Mouse (Mus musculus) embryo, embryonic 11 days (tissue): ENCODE measurements around the gene Ildr1.

Experiments used
- DNase-seq: peaks from one replicate; pipeline ENCODE4 v3.0.0-alpha.2; 2015

Gene Ildr1

GRCm38 (mm10) chr16:36693818-36694413 lies at the start of gene Ildr1:
TSS of gene Ildr1 (plus strand) at chr16:36693978.
- peak; percentile 25 for DNase-seq

DNA sequence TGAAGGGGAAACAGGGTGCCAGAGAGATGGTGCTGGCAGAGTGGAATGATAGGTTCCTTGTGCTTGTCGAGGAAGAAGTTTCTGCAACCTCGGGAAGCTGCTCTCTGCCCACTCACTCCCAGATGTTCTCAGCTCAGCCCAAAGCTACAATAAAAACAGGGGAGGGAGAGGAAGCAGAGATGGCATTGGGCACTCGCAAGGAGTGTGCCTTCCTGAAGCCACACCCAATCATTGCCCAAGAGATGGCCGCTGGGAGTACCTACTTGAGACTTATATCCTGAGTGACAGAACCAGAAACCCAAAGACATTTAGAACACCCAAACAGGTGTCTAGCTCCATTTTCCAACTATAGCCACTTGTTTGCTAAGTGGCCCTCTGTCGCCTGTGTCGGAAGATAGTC lies 48.7 kb upstream of the Ildr1 start:
- DNase-seq: no peak

GRCm38 (mm10) chr16:36649304-36649703 lies 44.5 kb upstream of the Ildr1 start:
- peak; percentile 5 for DNase-seq

DNA sequence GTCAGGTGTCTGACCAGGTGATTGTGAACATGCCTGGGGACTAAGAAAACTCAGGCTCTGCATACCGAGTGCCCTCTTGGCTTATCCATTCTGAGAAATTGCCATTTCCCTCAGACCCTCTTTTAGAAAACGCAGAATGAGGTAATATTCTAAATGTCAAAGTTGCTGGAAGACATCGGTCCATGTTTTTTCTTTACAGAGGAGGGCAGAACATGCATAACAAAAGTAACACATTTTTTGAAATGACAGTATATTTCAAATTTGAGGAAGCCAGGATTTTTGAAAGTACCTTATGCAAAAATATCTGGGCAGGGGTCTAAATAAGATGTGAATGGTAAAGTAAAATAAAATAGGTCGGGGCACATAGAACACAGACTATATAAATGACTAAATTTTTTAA lies 43.3 kb upstream of the Ildr1 start:
- no peak for DNase-seq

DNA sequence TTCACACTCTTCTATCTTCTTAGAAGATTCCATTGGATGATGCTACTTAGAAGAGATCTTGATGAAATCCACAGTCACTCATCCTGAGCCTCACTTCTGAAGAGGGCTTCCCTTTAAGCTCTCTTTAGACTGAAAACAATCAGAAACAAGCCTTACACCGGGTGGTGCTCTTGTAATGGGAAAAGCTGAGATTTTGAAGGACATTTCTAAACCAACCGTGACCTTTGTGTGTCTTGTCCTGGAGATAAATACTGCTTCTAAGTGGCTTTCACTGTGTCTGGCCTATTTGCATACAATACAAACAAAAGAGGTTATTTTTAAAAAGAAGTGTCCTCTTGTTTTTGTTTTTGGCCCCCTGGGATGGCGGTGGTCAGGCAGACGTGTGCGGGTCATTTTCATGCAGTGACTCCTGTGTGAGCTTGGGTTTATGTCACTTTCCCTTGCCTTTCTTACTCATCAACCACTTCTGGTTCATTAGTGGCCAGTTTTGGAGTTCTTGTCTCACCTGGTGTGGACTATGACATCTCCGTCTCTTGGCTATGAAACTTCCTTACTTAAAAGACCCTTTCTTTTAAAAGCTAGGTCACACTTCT lies 42.5 kb upstream of the Ildr1 start:
- no peak for DNase-seq

- no peak for DNase-seq
These were observed 38.6 kb upstream of the Ildr1 start for GRCm38 (mm10) chr16:36655199-36655598.

- DNase-seq: no peak
These were observed 37.9 kb upstream of the Ildr1 start for GRCm38 (mm10) chr16:36655910-36656309.

DNA sequence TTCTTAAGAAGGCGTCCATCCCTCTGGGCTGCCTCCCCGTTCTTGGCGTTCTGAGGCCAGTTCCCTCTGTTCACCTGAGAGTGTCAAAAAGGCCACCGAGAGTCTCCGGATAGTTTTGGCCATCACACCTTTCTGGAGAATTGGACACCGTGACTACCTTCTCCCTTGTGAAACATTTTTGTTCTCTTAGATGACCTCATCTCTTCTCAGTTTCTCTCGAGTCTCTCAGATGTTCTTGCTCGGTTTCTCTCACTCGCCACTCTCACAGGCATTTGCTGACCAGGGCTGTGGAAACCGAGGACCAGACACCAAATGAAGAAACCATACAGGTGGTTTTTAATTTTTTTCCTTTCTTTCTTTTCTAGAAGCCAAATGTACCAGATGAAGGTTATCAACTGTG lies 32.4 kb upstream of the Ildr1 start:
- DNase-seq: no peak

DNA sequence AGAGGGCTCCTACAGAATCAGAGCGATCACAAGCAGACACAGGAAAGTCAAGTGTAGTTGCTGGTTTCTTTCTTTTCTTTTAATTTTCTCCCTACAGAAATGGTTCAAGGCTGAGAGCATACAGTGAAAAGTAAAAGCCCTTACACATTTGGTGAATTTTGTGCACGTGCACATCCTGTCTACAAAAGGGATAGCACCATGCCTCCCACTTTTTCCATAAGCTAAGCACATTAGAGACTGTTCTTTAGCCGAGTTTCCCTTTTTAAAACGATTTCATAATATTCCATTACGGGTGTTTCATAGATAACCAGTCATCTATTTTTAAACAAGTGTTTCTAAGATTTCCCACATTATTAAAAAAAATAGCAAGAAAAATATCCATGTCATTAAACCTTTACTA lies 30.3 kb upstream of the Ildr1 start:
- no peak for DNase-seq

DNA sequence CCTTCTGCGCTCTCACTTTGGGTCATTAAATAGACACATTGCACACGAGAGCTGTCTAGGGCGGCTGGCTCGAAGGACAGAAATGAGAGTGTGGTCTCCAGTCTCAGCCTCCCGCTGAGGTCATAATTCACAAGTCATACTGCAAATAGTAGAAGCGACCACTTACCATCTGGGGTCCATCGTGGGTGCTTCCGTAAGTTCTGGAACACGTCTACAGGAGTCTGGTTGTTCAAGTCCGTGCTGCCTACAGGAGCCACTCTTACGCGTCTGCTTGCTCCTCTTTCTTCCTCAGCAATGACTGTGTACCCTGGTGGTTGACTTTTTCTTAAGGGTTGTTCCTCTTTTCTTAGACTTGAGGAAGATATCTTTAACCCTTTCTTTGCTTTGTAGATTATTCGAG lies 28.0 kb upstream of the Ildr1 start, which contains the start of gene Cd86:
TSS of gene Cd86 (minus strand) at position 300 of the 400 bp plus-strand sequence.
- no peak for DNase-seq

DNA sequence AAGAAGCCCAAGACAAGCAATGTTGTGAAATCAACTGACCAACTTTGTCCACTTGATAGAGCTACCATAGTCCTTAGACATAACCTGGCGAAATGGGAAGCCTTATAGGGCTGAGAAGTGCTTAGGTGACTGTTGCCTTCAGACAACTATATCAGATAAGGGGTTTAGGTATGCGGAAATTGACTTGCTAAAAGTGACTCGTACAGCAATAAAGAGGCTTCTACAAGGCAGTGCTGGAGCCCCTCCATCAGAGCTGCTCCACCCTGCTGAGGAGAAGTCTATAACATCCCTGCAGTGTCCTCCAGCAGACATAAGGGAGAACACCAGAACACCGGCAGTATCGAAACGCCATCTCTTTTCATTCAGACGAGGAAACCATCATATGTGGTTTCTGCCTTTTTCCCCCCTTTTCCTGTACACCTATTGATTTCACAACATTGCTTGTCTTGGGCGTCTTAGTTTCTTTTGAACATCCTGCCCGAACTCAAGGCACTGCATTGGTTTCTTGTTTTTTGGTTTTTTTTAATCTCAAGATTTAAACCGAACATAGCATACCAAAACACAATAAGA lies 27.2 kb upstream of the Ildr1 start:
- DNase-seq: no peak

GRCm38 (mm10) chr16:36670590-36670989 lies 23.2 kb upstream of the Ildr1 start:
- DNase-seq: no peak

DNA sequence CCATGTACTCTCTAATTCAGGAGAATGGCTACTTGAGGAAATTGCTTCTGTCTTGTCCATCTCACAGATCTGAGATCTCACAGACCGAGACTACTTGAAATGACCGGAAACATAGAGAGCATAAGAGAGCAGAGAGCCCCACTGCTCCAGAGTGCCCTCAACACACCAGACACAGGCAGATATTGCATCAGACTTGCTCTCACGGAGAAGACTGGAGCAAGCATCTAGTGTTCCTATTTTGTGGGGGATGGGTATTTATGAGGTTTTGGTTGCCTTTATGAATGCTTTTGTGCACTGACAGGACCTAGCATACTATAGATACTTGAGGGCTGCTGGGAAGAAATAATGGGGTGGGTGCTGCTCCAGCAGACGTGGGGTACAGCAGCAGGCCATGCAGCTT lies 20.6 kb upstream of the Ildr1 start:
- no peak for DNase-seq

DNA sequence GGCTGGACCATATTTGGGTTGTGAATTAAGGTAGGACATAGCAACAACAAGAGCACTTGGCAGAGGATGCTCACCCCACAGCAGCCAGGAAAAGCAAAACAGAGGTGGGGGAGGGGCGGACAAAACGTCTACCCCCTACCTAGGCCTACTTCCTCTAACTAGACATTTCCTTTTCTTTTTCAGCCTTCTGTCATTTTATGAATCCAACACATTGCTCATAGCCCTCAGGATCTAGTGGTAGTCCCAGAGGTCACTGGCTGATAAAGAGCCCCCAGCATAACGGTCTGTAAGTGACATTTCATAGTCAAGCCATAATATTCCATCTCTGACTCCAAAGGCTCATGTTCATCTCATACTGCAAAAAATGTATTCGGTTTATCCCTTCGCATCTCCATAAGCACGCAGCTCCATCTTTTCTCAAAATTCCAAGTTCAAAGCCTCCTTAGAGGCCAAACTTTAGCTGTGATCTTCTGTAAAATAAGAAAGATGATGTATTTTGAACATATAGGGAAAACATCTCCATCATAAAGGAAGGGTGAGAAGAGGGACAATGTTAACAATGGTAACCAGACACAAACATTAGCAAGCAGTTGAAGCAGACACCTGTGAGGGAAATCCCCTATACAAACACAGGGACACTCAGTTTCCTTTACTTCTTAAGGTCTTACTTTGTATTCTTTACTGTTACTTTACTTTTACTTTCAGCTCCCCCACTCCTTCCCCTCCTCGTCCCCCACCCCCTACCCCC lies 19.1 kb upstream of the Ildr1 start:
- no peak for DNase-seq

DNA sequence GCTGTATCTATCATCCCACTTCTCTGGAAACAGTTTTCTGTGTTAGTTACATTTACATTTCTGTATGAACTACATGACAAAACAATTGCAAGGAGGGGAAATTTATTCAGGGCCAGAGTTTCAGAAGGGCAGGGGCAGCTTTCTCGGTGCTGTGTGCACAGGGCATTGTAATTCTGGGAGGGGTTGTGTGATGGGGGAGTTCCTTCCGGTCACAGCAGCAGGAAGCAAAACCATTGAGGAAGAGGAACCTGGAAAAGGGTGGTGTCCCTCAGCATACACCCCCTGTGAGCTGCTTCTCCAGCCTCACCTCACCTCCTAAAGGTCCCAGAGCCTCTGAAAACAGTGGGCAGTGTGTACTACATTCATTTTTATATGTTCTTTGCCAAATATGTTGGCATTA lies 18.5 kb upstream of the Ildr1 start:
- DNase-seq: no peak

DNA sequence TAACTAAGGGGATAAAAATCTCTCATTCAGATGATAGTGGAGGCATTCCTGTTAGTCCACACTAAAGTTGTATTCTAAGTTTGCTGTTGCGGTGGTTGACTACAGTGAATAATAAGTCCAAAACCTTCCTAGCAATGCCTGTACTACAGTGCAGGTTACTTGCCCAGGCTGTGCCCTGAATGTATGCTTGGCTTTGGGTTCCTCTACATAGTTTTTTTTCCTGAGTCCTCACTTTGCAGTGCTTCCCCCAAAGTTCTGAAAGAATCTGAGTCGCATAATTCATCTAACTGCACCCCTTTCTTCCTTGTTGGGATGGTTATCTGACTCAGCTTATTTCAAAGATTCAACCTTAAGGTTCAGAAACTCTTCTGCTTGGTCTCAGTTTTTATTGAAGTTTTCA lies 17.9 kb upstream of the Ildr1 start:
- no peak for DNase-seq

DNA sequence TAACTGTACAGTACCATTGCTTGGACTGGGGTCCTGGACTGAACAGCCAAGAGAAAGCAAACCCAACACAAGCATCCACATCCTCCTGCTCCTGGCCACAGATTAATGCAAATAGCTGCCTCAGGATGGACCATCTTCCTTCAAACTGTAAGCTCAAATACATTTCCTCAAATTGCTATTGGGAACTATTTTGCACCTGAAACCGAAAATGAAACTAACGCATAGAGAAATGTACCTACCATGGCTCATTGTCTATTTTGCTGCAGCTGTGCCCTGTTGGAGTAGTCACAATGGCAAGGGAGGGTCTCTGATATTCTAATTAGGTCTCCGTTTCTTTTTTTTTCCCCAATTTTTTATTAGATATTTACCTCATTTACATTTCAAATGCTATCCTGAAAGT lies 11.9 kb upstream of the Ildr1 start:
- DNase-seq: no peak

DNA sequence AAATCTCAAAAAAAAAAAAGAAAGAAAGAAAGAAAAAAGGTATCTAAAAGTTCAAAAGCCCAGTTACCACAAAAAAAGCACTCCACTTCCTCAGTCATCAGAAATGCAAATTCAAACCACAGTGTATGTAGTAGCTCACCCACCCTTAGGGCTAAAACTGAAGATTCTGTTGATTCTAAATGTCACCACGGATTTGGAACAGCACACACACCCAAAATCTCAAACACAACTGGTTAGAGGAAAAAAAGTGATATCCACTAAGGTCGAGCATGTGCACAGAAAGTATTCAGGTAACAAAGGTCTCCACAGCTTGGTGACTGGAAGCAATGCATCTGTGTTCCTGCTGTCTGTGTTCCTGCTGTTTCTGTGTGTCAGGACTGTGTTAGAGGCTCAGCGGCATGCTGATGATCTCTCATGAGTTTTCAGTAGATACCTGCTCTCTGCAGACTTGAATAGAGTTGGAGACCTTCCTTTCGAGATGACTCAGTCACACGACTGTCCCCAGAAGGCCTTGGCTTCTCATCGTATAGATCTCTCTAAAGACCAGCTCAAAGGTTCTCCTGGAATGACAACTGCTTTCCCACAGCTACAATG lies 9.4 kb upstream of the Ildr1 start:
- no peak for DNase-seq

- DNase-seq: no peak
These were observed 5.7 kb upstream of the Ildr1 start for GRCm38 (mm10) chr16:36688076-36688475.

DNA sequence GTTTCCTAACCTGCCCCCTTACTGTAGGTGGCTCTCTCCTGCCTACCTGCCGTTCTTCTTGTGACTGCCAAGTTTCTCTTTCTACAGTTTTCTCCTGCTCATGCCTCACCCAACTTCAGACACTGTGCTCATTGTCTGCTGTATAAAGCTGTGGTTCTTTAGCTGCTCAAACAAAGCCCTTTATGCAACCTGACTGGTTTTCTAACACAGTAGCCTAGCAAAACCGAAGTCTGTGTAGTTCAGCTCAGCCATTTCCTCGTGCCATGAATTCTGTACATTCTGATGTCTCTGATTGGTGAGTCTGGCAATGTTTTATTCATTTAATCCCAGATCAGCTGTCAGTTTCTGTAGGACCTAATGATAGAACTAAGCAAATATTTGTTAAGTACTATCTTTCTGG lies 2.3 kb upstream of the Ildr1 start:
- no peak for DNase-seq

GRCm38 (mm10) chr16:36694798-36695290 lies 1.1 kb downstream of the Ildr1 start:
- DNase-seq: no peak

GRCm38 (mm10) chr16:36697331-36697730 lies 3.6 kb downstream of the Ildr1 start:
- no peak for DNase-seq

DNA sequence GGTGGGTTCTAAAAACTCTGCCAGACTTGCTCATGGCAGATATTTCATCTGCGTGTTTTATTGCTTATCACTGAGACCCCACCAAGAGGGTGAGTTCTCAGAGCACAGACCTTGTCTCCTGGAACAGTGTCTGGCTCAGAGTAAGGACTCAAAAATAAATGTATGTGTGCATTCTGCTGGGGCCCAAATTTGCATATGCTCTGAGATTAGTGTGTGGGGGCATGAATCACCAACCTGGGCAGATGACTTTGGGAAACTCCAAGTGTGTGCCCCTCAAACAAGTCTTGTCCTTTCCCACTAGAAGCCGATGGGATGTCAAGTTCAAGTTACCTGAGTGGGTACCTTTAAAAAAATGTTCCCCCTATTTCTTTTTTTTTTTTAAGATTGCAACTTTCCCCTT lies 6.7 kb downstream of the Ildr1 start:
- no peak for DNase-seq
